Mouse (Mus musculus) forebrain, embryonic 13.5 days (tissue): ENCODE measurements around the gene Wipf2. TPM values are rescaled to one million over a fixed set of nuclear protein-coding genes. Genes with fewer than 3 reads are reported as not detected.
A peak's percentile ranks its signal among the peaks of the same experiment; 100 is the strongest.

ENCODE experiments used
- ATAC-seq: fragments of 200-750 bp; cut with Nextera tagmentation; 2 replicates; pipeline ENCODE4 v1.8.0; 2017
- H3K27ac ChIP-seq: fragments of 300-500 bp; sonication (generic); 2 replicates; pipeline ENCODE4 v1.5.1; 2015; ENCODE audit warnings: inconsistent platforms, mild to moderate bottlenecking, moderate library complexity
- H3K27me3 ChIP-seq: fragments of 300-500 bp; sonication (generic); 2 replicates; pipeline ENCODE4 v1.6.1; 2015; ENCODE audit warnings: mild to moderate bottlenecking, inconsistent platforms
- H3K36me3 ChIP-seq: fragments of 300-500 bp; sonication (generic); 2 replicates; pipeline ENCODE4 v1.6.1; 2015; ENCODE audit warnings: mild to moderate bottlenecking, inconsistent platforms; ENCODE audit not compliant: poor library complexity, severe bottlenecking
- H3K4me1 ChIP-seq: fragments of 300-500 bp; sonication (generic); 2 replicates; pipeline ENCODE4 v1.6.1; 2015; ENCODE audit warnings: inconsistent platforms
- H3K4me2 ChIP-seq: fragments of 300-500 bp; sonication (generic); 2 replicates; pipeline ENCODE4 v1.6.1; 2015; ENCODE audit warnings: inconsistent platforms, mild to moderate bottlenecking, moderate library complexity
- H3K4me3 ChIP-seq: fragments of 300-500 bp; sonication (generic); 2 replicates; pipeline ENCODE4 v1.5.1; 2015; ENCODE audit warnings: mild to moderate bottlenecking, inconsistent platforms
- H3K9ac ChIP-seq: fragments of 300-500 bp; sonication (generic); 2 replicates; pipeline ENCODE4 v1.6.1; 2015; ENCODE audit warnings: mild to moderate bottlenecking, inconsistent platforms
- H3K9me3 ChIP-seq: fragments of 300-500 bp; sonication (generic); replicated peaks from 2 replicates; pipeline ENCODE4 v1.6.1; 2016; ENCODE audit warnings: inconsistent platforms
- WGBS: fragments of 180-500 bp; shearing (Covaris S2); methylation state at CpG from one replicate; pipeline ENCODE4 v1.1.7; 2015; 5-methylcytosine and 5-hydroxymethylcytosine counted together
- polyA plus RNA-seq: library from polyadenylated mRNA; unstranded; fragments of >200 nt; fragmentation: Nextera tagmentation; extraction: Ambion mirVana; gene quantifications from 2 replicates; pipeline ENCODE4 v1.2.1, GENCODE M21; 2015

Wipf2 gene
- polyA plus RNA-seq, 1 experiment from 2014 or later: 5.0 TPM

DNA sequence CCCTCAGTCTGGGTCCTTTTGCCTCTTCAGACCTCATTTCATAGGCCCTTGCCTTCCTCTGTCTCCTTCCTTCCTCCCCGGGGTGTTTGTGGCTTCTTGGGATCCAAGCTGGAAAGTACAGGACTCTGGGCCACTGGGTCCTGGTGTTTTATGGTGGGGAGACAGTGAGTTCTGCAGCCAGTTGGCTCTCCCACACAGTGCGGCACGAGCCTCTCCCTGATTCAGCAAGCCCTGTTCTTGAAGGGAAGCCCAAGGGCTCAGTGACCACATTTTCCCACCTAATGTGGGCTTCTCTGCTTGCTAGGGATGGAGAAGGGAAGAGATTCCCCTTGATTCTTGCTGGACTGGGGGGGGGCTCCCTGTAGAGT lies 79.1 kb downstream of the Wipf2 start:
- WGBS: 51% methylated on average over 3 of the region's 3 CpGs
- no peak for ATAC-seq
- Histone ChIP-seq H3K4me1 (peaks cover 82% of the 10 kb centered on the region), H3K27ac (peak overlapping the region; percentile 89), H3K4me3 (peak overlapping the region; percentile 48), H3K27me3 (no peaks in the 10 kb centered on the region), H3K4me2 (peak overlapping the region; percentile 85), H3K36me3 (no peaks in the 10 kb centered on the region), H3K9me3 (no peaks in the 10 kb centered on the region), H3K9ac (peak overlapping the region; percentile 69; the same call in 1 of the 2 replicates)

DNA sequence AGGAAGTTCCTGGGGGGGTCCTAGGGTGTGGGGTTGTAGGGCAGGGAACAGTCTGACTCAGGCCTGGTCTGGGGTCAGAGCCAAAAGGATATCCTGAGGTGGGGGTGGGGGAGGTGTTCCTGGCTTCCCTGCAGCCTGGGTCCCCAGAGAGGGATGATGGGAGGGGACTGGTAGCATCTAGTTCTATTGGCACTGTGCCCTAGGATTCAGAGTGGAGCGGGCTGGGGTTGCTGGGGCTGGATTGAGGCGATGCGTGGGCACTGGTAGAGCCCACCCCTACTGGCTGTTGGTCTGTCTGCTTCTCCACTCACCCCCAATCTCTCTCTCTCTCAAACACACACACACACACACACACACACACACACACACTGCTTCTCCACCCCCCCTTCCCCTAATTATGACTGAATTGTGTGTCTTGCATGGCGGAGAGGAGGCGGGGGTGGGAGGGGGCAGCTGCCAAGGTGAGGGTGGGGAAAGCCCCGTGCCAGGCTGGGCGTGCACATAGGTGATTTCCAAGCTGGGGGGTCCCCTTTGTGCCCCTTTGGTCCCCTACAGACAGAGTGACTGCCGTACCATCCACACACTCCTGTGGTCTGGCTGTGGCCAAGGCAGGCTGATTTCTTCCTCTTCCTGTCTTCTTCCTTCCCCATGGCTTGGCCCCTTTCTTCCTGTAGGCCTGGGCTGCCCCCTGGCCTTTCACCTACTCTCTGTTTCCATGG lies 79.6 kb downstream of the Wipf2 start:
- no peak for ATAC-seq
- Histone ChIP-seq H3K4me1 (peaks cover 77% of the 10 kb centered on the region), H3K27ac (peak overlapping the region; percentile 89), H3K27me3 (no peaks in the 10 kb centered on the region), H3K36me3 (no peaks in the 10 kb centered on the region), H3K4me2 (peak overlapping the region; percentile 10), H3K4me3 (no peak overlapping the region), H3K9ac (peak overlapping the region; percentile 26; the same call in 1 of the 2 replicates), H3K9me3 (no peaks in the 10 kb centered on the region)
- 59% methylated on average over 8 of the region's 8 CpGs for WGBS

DNA sequence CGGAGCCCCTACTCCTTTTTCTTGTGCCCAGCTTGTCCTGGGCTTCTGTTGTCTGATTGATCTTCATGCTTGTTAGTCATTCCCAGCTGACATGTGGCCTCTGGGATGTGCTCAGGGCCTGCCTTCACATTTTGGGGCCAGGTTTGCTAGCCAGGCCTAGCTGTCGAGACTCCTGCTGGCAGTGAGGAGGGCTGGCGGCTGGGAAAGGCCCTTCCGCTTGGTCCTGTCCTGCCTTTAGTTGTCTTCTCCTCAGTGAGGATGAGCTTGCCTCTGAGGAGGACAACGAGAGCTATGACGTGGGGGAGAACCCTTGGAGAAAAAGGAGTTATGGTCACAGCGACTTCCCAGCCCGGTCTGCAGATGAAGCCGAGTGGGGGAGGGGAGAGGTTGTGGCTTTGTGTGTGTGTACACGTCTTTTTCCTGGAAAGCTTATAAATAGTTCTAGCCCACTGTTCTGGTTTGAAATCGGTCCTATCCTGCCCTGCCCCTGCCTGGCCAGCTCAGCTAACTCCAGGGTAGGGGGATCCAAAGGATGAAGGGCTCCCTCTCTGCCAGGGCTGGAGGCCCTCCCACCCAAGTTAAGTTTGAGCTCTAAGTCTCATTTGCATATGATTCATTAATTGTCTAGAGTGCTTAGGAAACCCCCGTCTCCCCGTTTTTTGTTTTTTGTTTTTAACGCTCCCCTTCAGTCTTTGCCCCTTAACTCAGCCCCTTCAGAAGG lies 80.5 kb downstream of the Wipf2 start:
- no peak overlapping the region for H3K4me3 ChIP-seq
- H3K27ac ChIP-seq: peak overlapping the region; percentile 89
- 32% methylated on average over 14 of the region's 14 CpGs for WGBS
- ATAC-seq: no peak
- peak overlapping the region; percentile 30; the same call in 1 of the 2 replicates for H3K9ac ChIP-seq
- no peaks in the 10 kb centered on the region for H3K9me3 ChIP-seq
- no peaks in the 10 kb centered on the region for H3K36me3 ChIP-seq
- peaks cover 69% of the 10 kb centered on the region for H3K4me1 ChIP-seq
- H3K27me3 ChIP-seq: no peaks in the 10 kb centered on the region
- H3K4me2 ChIP-seq: peak overlapping the region; percentile 10; the same call in 1 of the 2 replicates

DNA sequence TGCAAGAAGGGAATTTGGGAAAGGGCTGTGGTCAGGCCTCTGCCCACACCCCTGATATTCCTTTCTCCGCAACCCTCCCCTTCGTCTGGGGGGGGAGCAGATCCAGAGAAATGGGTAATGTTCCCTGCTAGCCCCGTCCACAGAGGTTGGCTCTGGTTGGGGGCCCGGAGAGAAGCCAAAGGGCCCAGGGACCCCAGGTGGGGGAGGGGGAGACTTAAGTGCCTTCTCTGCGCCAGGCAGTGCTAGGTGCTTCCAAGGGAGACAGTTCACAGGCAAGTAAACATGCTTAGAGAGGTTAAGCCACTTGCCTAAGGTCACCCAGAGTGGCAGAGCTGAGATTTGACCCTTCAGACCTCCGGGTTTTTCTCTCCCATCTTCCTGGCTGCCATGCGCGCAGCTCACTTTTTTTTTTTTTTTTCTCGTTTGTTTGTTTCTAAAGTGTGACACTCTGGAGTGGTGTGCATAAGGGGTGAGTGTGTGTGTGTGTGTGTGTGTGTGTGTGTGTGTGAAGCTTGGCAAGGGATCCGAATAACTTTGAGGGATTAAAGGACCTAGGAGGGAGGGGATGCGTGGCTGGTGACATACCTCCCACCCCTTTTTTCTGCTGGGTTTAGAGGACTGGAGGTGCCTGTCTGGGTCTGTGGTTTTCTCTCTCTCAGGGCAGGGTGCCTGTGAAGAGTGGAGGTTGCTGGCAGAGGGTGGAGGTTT lies 81.6 kb downstream of the Wipf2 start:
- H3K9ac ChIP-seq: peak overlapping the region; percentile 34; the same call in 1 of the 2 replicates
- H3K27ac ChIP-seq: peak overlapping the region; percentile 48; the same call in 1 of the 2 replicates
- WGBS: 25% methylated on average over 11 of the region's 11 CpGs
- no peaks in the 10 kb centered on the region for H3K36me3 ChIP-seq
- no peak overlapping the region for H3K4me2 ChIP-seq
- ATAC-seq: no peak
- no peaks in the 10 kb centered on the region for H3K27me3 ChIP-seq
- H3K4me1 ChIP-seq: peaks cover 64% of the 10 kb centered on the region
- H3K9me3 ChIP-seq: no peaks in the 10 kb centered on the region
- no peak overlapping the region for H3K4me3 ChIP-seq

- WGBS: 58% methylated on average over 3 of the region's 3 CpGs
- Histone ChIP-seq H3K9ac (no peak overlapping the region), H3K9me3 (no peaks in the 10 kb centered on the region), H3K4me1 (peaks cover 63% of the 10 kb centered on the region), H3K27ac (peak overlapping the region; percentile 48; the same call in 1 of the 2 replicates), H3K27me3 (no peaks in the 10 kb centered on the region), H3K4me2 (no peak overlapping the region), H3K36me3 (no peaks in the 10 kb centered on the region), H3K4me3 (no peak overlapping the region)
- no peak for ATAC-seq
Measured at GRCm38 (mm10) chr11:98945605-98945977, 82.2 kb downstream of the Wipf2 start.

DNA sequence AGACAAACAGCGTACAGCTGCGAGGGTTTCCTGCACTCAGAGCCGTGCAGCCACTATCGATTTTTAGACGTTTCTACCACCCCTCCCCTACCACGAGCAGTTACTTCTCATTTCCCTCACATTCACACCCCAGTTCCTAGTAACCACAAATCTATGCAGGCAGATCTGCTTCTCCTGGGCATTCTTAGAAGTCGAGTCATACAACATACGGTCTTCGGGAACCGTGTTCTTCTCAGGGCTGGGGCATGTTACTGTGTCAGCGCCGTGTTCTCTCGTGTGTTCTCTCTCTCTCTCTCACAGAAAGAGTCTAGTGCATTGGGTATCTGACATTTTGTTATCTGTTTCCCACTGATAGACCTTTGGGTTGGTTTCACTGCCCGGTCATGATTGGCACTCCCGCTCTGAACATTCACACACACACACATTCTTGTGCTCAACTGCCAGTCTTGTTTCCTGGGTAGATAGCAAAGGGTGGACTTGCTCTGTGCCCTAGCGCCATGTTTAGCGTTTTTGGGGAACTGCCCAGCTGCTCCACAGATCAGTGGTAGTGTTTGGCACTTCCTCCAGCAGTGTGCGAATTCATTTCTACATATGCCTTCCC lies 84.6 kb downstream of the Wipf2 start:
- Histone ChIP-seq H3K27ac (no peak overlapping the region), H3K4me1 (peaks cover 50% of the 10 kb centered on the region), H3K9me3 (no peaks in the 10 kb centered on the region), H3K4me2 (no peak overlapping the region), H3K9ac (no peak overlapping the region), H3K27me3 (no peaks in the 10 kb centered on the region), H3K4me3 (no peak overlapping the region), H3K36me3 (no peaks in the 10 kb centered on the region)
- ATAC-seq: no peak
- WGBS: 90% methylated on average over 18 of the region's 18 CpGs

DNA sequence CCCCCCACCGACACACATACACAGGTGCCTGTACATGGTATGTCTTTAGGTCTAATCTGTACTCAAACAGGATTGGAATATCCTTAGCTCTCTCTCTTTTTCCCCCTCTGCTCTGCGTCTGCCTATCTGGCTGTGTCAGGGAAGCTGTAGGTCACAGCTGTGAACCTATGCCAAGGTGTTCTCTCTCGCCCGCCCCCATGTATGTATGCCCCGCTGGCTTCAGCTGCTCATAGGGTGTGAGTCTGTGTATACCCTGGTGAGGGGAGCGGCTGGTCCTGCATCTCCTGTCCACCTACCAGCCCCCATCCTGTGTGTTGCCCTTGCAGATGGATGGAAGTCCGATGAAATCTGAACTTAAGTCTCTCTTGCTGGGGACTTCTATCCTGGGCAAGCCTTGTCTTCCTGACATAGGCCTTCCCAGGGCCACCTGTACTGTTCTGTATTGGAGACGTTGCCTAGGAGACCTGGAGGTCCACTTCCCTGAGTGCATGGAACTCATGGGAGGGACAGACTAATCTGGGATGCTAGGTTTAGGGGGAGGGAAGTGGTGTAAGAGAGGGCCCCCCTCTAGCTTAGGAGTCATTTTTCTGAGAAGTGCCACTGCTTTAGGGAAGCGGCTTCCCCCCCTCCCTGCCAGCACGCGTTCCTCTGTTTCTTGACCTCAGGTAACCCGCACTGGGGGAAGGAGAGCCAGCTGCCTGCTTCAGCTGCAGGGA lies 86.0 kb downstream of the Wipf2 start:
- WGBS: 62% methylated on average over 12 of the region's 12 CpGs
- Histone ChIP-seq H3K27ac (no peak overlapping the region), H3K4me2 (no peak overlapping the region), H3K36me3 (no peaks in the 10 kb centered on the region), H3K4me3 (no peak overlapping the region), H3K9me3 (no peaks in the 10 kb centered on the region), H3K27me3 (no peaks in the 10 kb centered on the region), H3K4me1 (peaks cover 49% of the 10 kb centered on the region), H3K9ac (no peak overlapping the region)
- no peak for ATAC-seq

GRCm38 (mm10) chr11:98949958-98950460 lies 86.6 kb downstream of the Wipf2 start:
- H3K9me3 ChIP-seq: no peaks in the 10 kb centered on the region
- H3K27me3 ChIP-seq: no peaks in the 10 kb centered on the region
- H3K4me3 ChIP-seq: no peak overlapping the region
- ATAC-seq: no peak
- H3K27ac ChIP-seq: no peak overlapping the region
- no peak overlapping the region for H3K4me2 ChIP-seq
- 82% methylated on average over 7 of the region's 7 CpGs for WGBS
- H3K9ac ChIP-seq: no peak overlapping the region
- no peaks in the 10 kb centered on the region for H3K36me3 ChIP-seq
- H3K4me1 ChIP-seq: peaks cover 49% of the 10 kb centered on the region

DNA sequence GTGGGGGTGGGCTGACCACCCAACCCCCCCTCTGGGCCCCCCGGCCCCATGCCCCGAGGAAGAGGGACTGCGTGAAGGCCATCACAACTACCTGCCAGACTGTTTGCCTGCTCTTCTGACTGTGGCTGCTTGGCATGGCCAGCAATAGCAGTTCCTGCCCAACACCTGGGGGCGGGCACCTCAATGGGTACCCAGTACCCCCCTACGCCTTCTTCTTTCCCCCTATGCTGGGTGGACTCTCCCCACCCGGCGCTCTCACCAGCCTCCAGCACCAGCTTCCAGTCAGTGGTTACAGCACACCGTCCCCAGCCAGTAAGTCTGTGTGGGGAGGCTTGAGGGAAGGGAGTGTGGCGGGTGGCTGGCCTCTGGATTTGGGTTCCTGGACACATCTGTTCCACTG lies 87.0 kb downstream of the Wipf2 start:
- Histone ChIP-seq H3K27ac (no peak overlapping the region), H3K4me1 (peaks cover 49% of the 10 kb centered on the region), H3K27me3 (no peaks in the 10 kb centered on the region), H3K36me3 (no peaks in the 10 kb centered on the region), H3K4me3 (no peak overlapping the region), H3K9ac (no peak overlapping the region), H3K4me2 (no peak overlapping the region), H3K9me3 (no peaks in the 10 kb centered on the region)
- ATAC-seq: no peak
- WGBS: 83% methylated on average over 9 of the region's 9 CpGs

GRCm38 (mm10) chr11:98951026-98951906 lies 87.8 kb downstream of the Wipf2 start:
- 47% methylated on average over 16 of the region's 16 CpGs for WGBS
- ATAC-seq: peak; percentile 25; the same call in 1 of the 2 replicates
- peak overlapping the region; percentile 9; the same call in 1 of the 2 replicates for H3K4me2 ChIP-seq
- no peaks in the 10 kb centered on the region for H3K36me3 ChIP-seq
- no peaks in the 10 kb centered on the region for H3K9me3 ChIP-seq
- peaks cover 52% of the 10 kb centered on the region for H3K4me1 ChIP-seq
- no peak overlapping the region for H3K4me3 ChIP-seq
- no peaks in the 10 kb centered on the region for H3K27me3 ChIP-seq
- peak overlapping the region; percentile 48; the same call in 1 of the 2 replicates for H3K9ac ChIP-seq
- peak overlapping the region; percentile 57 for H3K27ac ChIP-seq
